Mouse (Mus musculus) left cerebral cortex, postnatal 36 days (tissue): ENCODE results near the gene Nup107. TPM values are rescaled to one million over a fixed set of nuclear protein-coding genes. Genes with fewer than 3 reads are reported as not detected.
"Not testable (repeated sequence)": the region's sequence is repeated elsewhere in the genome, so short reads cannot be mapped to it uniquely, and the experiment has no call there.

Experiments used
- DNase-seq, 2 experiments: peaks; one replicate each; pipeline ENCODE4 v3.0.0; 2021 to 2022; ENCODE audit warnings: low spot score in 2 of 2, mixed read lengths in 1 of 2
- intact Hi-C: fragments of 180-260 bp; cut with DNase I; formaldehyde crosslinking; loops from one replicate; pipeline ENCODE4 v1.15.1; 2025
- total RNA-seq, 2 experiments: library from RNA; stranded (reverse); gene quantifications; 2 replicates each; pipeline ENCODE4 v1.2.3; 2021

The Nup107 gene
- total RNA-seq, 2 experiments from 2014 or later = 12.8 to 15.5 TPM

- intact Hi-C loops = no loop called here
- DNase-seq = no peak
These were observed 35.7 kb downstream of the Nup107 start for GRCm38 (mm10) chr10:117756784-117757183.

DNA sequence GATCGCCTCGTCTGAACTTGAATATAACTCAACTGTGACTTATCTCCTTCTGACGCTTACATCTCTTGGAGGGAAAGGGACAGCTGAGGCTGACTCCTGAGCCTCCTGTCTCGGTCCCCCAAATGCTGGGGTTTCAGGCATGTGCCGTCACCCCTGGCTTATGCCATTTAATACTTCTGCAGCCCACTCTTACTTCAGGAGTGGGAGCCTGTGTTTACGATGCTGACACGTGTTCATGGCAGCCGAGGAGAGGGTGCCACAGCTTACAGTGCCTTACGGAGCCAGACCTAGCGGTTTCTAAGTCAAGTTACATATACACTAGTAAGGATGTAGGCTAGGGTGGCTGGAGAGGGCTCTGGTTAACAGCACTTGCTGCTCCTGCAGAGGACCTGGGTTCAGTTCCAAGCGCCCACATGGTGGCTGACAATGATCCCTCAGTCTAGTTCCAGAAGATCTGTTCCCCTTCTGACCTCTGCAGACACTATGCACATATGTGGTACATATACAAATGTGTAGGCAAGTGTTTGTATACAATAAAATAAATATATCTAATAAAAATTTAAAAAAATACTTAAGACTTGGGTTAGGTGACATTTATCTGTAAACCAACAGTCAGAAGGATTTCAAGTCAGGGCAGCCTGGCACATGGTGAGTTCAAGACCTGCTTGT is 36.6 kb downstream of the Nup107 start:
- DNase-seq = no peak
- intact Hi-C loops = no loop called here

DNA sequence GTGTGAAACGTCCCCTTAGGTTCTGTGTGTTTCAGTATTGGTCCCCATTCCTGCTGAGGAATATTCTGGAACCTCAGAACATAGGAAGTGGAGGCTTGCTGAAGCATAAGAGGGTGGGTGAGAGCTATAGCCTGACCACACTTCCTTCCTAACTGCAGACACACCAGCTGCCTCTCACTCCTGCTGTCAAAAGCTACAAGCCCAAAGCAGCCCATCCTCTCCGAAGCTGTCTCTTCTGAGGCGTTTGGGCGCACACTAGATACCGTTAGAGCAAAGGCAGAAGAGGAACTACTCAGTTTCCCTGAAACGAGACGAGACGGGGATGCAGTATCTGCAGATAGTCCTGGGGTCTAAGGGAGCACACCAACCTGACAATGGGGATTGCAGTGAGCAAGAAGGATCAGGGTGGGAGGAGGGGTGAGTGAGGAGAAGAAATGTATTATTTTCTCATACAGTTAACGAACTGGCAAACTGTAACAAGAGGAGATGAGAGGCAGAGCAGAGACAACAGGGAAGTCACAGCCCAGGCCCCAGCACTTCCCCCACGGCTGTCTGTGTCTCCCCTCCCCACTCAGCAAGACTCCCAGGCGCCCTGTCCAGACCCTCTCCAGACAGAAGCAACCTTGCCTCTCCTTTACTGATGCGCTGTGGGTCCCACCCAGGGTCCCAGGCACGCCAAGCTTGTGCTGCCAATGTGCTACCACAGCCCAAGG is 37.3 kb downstream of the Nup107 start:
- DNase-seq = no peak
- intact Hi-C loops = no loop called here

GRCm38 (mm10) chr10:117754609-117754940 is 37.9 kb downstream of the Nup107 start:
- intact Hi-C loops = no loop called here
- no peak for DNase-seq

DNA sequence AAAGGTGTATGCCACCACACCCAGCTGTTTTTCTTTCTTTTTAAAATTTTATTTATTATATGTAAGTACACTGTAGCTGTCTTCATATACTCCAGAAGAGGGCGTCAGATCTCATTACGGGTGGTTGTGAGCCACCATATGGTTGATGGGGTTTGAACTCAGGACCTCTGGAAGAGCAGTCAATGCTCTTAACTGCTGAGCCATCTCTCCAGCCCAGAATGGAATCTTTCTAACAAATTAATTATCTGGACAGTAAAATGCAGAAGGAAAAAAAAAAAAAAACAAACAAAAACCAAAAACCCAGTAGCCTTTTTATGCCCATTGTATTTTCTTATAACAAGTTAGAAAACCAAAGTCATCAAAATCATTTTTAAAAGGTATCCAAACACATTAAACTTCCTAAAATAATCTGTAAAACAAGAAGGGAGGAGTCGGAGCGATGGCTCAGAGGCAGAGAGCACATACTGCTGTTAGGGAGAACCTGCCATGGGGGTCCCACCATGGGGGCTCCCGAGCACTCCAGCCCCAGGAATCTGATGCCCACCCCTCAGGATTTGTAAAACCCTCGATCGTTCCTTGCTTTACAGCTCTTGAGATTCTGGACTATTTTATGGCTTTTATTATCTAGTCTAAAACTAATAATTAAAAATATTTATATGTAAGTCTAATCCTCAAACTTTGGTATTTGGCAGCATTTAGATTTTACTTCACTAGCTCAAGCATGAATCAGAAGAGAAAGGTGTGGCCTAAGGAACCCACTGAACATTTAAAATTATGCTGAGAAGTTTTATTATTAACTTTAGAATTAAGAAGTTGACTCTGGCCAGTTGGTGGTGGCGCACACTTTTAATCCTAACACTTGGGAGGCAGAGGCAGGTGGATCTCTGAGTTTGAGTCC is 38.5 kb downstream of the Nup107 start:
- intact Hi-C loops = no loop called here
- no peak for DNase-seq

- intact Hi-C loops = no loop called here
- DNase-seq = no peak
These were observed 39.5 kb downstream of the Nup107 start for GRCm38 (mm10) chr10:117752851-117753647.

- intact Hi-C loops = no loop called here
- DNase-seq = no peak
These were observed 40.1 kb downstream of the Nup107 start for GRCm38 (mm10) chr10:117752304-117752821.

DNA sequence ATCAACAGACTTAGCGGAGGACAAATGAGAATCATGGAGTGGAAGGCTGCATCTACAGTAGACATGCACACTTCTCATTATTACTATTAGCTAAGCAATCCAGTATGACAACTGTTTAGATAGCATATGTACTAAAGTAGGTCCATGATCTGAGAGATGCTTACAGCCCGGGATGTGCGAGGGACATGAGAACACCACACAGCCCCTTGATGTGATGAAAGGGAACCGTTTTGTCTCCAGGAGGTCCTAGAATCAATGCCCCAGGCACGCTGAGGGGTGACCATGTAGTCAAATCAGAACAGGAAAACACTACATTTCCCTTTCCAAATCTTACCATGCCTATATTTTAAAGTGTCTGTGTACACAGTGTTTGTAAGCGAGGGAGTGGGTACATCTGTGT is 40.8 kb downstream of the Nup107 start:
- DNase-seq = no peak
- intact Hi-C loops = no loop called here

DNA sequence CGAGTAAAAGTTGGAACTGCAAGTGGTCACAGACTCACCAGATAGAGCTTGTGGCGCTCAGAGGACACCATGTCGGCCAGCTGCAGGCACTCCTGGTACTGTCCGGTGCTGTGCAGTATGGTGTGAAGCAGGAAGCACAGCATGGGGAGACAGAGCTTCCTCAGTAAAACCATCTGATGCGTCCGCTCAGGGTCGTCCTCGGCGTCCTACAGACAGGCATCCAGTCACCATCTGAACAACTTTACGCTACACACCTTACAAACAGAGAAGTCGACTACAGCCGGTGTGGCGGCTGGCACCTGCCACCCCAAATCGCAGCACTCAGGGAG is 41.3 kb downstream of the Nup107 start:
- intact Hi-C loops = no loop called here
- no peak for DNase-seq

GRCm38 (mm10) chr10:117750529-117751281 is 41.8 kb downstream of the Nup107 start:
- intact Hi-C loops = no loop called here
- DNase-seq = no peak

GRCm38 (mm10) chr10:117749787-117750343 is 42.6 kb downstream of the Nup107 start:
- intact Hi-C loops = no loop called here
- no peak for DNase-seq

DNA sequence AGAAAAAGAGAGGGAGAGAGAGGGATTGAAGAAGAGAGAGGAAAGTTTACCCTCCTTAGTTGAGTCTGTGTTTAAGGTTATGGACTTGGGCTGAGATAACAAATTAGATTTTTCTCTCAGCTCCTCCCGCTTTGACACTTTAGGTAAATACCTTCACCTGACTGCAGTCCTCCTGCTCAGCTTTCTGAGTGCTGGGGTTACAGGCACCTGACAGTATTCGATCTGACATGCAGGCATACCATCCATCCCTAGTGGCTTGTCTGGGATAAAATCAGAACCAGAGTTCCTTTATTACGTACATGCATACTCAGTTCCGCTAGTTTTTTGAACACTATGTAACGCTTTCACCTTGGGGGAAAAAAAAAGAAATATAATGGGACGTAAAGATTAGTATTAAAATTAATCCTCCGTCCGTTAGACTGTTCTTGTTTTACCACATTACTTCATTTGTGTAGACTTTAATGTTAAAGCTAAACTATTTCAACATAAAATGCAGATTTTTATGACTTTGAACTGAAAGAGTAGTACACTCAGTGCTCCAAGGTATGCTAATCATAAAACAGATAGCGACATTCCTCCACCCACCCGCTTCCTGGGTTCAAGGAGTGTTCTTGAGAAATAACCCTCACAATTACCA is 43.3 kb downstream of the Nup107 start:
- intact Hi-C loops = no loop called here
- no peak for DNase-seq

- DNase-seq = no peak
- intact Hi-C loops = no loop called here
These were observed 44.0 kb downstream of the Nup107 start for GRCm38 (mm10) chr10:117748276-117749049.

GRCm38 (mm10) chr10:117747711-117748110 is 44.8 kb downstream of the Nup107 start:
- intact Hi-C loops = no loop called here

GRCm38 (mm10) chr10:117746297-117746883 is 46.1 kb downstream of the Nup107 start, which contains the start of gene Slc35e3:
TSS of gene Slc35e3 (minus strand) at chr10:117746365.
- intact Hi-C loops = no loop called here
- peak; percentile 93 to 97 for DNase-seq

More at GRCm38 (mm10) chr10:117747711-117748110, 44.8 kb downstream of the Nup107 start:
- DNase-seq = no peak

DNA sequence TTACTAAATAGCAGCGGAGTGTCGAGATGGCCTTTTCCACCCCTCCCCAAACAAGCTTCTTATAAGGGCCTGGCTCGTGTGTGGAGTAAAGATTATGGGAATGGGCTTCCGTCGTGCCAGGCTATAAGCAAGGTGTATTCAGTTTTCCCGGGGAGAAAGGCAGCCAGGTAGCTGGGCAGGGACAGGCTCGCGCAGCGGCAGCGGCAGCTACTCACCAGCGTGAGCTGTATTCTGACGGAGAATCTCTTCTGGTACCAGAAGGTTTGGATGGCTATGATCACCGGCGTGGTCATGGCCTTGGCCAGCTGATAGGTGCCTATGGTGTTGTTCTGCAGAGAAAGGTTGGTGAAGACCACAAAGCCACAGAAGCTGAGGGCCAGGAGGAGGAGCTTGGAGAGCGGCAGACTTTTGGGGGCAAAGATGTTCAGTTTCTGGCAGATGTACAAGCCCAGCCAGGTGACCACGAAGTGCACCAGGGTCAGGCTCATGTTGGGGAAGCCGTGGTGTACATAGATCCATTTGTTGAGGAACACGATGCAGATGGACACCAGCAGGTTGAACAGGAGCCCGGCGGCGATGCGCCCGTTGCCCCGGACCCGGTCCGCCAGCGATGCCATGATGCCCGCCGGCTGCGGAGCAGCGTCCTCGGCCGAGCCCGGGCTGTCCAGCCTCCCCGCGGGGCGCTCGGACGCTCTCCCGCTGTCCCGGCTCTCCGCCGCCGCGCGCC is 46.8 kb downstream of the Nup107 start:
- intact Hi-C loops = not testable (repeated sequence)
- peak; percentile 14 to 27 for DNase-seq
